Mouse (Mus musculus) CD8-positive naive resting alpha-beta T cell, adult 2 months (primary cell): Measurements from ENCODE around the gene Tmem150c.

ENCODE experiments used
- DNase-seq, 2 experiments: peaks; one replicate each; pipeline ENCODE4 v3.0.0; 2022; ENCODE audit warnings: low read depth in 2 of 2, low spot score in 2 of 2

The Tmem150c gene

DNA sequence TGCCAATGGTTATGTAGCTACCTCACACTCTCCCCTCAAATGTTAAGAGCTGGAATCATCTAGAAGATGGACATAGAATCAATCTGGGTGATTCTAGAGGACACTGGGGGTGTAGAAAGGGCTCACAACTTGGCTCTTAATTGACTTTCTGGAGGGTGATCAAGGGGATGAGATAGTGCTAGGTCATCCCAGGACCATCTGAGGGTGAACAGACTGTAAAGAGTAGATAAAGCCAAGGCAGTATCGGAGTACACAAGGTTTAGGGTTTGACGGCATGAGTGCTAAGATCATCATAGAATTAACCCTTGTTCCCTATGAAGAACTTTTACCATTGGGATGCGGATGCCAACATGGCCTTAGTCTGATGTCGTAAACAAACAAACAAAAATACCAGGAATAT is 61.6 kb downstream of the Tmem150c start:
- no peak for DNase-seq

DNA sequence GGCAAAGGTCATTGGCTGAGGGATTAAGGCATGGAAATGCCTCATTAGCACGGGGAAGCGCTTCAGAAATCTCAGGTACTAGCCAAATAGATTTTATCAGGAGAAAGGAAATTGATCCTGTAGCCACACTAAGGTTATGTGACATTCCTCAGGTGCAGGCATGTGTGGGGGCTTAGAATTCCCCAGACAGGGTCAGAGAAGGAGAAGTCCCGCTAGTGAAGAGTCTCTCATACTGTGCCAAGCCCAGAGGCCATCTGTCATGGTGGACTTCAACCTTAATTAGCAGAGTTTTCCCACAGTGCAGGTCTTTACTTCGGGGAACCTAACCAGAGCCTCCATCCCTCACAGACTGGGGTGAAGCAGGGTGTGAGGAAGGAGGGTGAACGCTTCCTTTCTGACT is 62.7 kb downstream of the Tmem150c start:
- DNase-seq: no peak

DNA sequence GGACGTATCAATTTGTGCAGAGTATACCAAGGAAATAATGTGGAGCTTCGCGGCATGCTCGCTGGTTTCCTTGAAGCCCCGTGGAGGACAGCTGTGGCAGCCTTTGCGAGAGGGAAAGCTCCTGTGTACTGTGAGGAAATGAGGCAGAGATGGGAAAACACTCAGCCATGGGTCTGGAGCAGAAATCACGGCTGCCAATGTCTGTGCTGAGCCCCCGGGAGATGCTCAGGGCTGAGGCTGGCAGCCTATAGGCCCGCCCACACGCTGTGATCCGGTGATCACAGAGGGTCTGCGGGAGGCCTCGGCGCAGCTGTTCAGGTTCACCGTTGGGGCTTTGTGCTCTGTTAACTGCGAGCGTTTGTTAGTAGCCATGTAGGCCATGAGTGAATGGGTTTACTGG is 68.0 kb downstream of the Tmem150c start:
- no peak for DNase-seq

DNA sequence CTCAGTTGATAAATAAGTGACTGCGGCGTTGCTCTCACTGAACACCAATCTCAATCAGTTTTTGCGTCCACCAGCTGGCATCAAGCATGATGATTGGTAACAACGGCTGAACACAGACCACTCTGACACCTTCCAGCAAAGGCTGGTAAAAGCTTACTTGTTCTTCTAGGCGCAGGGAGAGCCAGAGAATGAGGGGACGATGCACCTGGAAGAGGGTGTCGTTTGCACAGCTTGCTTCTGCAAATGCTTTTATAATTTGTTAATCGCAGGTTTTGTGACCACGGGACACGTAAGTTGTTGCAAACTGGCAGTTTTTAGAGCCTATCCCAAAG is 68.4 kb downstream of the Tmem150c start:
- DNase-seq: no peak

DNA sequence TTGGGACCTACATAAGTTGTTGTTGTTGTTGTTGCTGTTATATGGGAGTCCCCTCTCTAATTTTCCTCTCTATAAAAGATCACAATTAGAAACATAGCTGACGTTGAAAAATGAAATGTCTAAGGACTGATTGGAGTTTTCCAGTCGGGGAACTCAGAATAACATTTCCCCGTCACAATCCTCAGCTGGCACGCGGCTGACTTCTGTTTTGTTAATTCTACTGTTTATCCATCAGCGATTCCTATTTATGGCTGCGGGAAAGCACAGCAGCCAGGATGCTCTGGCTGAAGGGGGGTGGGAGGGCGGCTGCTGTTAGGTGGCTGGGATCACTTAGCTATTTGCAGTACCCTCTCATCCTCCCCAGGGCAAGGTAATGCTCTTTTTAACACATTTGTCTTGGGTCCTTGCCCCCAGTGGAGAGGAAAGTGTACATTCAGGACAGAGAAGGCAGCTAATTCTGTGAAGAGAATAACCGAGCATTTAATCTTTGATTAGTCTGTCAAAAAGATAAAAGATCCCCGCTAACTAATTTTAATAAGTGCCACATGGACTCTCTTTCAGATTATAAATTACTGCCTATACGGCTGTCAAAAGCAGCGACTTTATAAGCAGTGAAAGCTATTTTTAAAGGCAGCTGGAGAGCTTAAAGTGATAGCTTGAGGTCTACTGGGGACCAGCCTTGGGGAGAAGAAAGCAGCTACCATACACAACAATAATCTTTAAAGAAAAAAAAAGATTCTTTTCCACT is 68.9 kb downstream of the Tmem150c start:
- no peak for DNase-seq

DNA sequence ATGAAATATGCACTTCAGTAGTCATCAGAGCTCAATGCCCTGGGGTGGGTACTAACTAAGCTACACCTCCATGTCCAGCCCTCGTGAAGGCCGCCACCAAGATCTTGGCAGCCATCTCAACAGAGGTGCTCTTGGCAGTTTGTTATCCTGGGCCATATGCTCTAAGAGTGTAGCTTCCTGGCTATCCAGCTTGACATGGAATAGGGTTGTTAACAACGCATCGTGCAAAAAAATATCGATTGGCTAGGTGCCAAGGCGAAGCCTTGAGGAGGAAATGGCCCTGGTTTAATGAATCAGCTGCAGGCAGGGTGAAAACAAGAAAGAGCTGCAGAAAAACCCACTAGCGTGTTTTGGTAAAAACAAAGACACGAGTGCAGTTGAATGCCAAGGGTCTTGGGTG is 74.5 kb downstream of the Tmem150c start:
- DNase-seq: no peak

DNA sequence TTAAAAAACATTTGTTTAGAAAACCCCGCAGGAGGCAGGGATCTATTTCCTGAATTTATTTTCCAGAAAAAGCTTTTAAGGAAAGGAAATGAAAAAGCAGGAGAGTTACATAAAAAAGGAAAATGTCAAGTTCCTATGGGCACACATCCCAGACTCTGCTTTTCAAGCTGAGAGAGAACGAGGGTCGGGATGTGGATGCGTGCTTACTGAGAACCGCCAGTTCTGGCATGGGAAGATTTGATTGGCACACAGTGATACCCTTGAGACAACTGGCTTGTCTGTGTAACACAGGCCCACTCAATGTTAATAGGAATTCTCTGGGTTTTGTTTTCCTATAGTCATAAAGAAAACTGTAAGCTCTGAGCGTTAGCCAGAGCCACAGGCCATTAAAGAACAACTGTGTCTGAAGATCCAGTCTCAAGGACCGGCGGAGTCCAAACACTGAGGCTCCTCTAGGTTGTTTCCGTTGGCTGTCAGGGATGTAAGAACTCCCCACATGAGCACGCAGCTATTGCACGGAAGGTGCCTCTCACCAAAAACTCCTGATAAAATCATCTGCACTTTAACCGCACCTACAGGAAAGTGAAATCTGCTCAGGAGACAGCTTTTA is 75.5 kb downstream of the Tmem150c start:
- DNase-seq: no peak

DNA sequence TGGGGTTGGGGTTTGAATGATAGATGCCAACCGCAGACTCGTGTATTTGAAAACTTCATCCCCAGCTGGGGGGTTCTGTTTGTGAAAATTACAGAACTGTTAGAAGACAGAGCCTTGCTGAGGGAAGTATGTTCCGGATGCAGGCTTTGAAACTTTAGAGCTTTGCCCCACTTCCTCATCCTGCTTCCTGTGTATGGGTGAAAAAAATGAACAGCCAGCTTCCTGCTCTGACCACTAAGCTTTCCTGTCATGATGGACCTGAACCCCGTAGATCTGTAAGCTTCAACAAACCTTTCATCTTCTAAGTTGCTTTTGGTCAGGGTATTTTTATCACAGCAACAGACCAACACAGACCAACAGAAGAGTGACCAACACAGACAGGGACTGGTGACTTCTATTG is 77.6 kb downstream of the Tmem150c start:
- no peak for DNase-seq

DNA sequence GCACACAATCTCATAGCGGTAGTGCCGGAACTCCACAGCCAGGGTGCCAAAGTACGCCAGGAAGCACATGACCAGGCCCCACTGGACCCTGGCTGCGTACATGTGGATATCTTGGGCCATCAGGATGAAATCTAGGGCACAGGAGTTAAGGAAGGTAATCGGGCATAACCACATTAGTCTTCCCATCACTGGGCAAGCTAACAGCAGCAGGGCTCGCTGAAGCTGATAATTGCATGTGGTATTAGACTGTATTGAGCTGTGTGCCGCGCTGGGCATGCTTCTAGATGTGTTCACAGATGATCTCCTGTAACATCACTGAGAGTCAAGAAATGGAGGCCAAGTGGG is 79.7 kb downstream of the Tmem150c start:
- no peak for DNase-seq

DNA sequence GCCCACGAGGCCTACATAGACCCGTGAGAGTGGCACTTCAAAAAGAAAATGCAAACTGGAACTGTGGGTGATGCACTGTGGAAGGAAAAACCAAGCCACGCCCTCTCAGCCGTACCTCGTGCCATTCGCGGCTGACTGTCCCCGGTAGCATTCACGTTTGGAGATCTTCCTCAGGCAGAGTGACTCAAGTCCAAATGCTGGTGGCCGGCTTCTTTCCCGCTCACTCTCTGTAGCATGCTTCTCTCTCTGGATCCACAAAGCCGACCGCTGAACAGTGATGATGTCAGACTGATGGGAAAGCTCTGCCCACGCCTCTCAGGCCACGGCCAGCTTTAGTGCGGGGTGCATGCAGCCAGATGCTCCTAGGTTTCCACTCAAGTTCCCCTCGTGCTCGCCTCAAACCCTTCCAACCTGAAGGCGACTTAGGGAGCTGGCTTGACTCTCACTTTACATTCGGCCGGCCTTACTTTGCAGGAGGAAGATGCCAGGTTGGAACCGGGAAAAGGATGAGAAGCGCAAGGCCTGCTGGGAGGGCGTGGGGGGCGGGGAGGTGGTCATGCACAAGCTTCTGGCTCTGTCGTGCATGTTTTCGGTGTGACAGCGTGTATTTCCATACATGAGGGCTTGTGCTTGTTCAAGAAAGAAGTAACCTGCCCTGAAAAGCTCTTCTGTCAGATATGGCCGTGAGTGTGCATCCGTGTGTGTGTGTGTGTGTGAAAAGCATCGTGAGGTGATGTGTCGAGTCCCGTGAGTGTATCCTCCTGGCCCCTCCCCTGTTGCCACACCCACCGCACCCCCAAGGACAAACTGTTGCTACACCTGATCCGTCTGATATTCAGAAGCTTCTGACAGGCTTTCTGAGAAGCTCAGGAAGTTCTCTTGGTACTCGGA is 80.3 kb downstream of the Tmem150c start:
- DNase-seq: no peak

DNA sequence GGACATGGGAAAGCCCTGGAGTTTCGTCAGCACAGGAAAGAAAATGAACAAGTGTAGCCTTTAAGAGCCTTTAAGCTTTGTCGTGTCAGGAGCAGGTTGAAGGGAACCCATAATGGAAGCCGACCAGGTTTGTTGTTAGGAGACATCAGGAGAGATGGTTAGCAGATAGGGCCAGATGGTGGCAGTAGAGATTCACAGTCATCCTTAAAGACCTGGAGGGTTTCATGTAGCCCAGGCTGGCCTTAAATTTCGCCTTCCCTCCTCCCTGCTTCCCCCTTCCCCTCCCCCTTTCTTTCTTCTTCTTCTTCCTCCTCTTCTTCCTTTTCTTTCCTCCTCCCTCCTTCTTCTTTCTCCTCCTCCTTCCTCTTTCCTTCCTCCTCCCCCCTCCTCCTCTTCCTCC is 85.0 kb downstream of the Tmem150c start:
- no peak for DNase-seq

DNA sequence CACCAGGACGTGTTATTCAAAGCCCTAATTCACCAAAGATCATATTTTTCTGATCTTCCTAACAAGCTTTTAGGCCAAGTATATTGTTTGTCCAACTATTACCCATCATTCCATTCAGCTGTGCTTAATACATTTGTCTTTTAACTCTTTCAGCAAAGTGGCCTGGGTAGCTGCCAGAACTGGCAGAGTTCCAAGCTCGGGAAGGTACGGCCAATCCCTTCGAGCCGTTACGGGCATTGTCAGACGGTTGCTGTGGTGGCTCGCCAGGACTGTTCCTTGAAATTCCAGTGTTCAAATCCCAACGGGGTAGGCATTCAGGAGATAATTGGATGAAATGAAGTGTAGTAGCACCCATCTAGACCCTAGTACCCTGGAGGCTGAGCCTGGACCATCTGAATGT is 87.1 kb downstream of the Tmem150c start:
- no peak for DNase-seq

DNA sequence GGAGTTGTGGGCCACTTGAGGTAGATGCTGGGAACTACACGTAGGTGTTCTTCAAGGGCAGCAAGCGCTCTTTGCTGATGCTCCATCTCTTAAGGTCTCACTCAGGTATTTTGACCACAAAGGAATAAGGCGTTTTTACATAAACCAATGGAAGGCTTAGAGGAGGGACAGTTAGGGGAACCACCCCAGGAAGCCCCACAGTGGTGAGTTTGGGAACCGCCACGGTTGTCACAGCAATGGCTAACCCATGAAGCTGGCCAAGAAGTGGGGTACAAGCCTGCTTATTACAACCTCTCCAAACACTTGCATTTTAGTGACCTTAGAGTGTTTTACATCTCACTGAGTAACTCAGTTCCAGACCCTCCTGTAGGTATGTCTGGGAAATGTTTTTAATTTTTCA is 88.1 kb downstream of the Tmem150c start:
- no peak for DNase-seq

DNA sequence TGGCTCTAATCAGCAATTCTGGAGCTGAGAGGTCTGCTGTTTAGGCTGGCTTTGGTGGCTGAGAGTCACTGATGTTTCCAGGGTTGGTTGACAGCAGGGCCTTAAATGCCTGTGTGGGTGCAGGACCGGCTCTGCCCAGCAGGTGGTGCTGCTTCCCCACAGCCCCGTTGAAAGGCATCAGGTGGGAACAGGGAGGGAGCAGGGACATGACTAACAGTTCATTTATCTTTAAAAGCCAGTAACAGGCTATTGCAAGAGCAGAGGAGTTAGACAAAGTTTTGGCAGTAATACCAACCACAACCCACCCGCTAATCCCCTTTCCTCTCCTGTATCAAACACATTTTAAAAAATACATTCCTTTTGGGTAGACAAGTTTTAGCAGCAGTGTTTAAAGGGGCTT is 89.4 kb downstream of the Tmem150c start:
- DNase-seq: peak; percentile 74 to 78

DNA sequence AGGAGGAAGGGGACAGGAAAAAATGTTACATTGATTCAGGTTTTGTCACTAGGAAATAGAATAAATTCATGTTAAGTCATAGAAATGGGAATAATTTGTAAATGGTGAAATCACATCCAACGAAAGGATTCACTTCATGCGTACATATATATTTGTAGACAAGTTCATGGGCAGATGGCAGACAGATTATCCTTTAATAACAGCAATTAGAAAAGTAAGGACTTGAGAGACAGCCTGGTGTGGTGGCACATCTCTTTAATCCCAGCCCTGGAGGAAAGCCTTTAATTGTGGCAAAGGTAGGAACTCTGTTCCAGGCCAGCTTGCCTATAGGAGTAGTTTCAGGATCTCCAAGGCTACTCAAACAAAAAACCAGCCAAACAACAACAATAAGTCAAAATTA is 90.1 kb downstream of the Tmem150c start:
- no peak for DNase-seq

DNA sequence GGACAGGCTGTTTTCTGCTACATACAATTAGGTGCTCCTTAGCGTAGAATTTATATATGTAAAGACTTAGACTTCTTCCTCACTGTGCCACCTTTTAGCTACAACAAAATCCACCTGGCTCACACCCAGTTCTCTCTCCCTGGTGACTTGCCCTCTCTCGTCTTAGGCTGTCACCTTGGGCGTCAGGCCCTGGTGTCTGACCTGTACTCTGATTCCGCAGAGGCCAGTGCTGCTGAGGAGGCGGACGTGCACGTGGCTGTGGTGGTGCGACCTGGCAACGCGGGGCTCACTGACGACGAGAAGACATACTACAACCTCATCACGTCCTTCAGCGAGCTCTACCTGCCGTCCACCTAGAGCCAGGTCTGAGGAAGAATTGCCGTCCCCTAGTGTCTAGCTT is 92.0 kb downstream of the Tmem150c start:
- DNase-seq: no peak

DNA sequence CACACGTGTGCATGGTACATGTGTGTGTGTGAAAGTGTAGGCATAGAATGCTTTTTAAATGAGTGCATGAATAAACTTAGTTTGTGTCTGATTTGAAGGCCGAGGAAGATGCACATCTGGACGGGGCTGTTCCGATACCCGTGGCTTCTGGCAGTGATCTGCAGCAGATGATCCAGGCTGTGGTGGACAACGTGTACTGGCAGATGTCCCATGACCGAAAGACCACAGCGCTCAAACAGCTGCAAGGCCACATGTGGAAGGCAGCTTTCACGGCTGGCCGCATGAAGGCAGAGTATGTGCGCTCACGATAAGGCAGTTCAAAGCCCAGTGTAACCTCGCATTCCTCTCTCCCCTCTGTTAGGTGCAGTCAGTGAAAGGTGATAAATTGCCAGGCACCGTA is 98.7 kb downstream of the Tmem150c start:
- no peak for DNase-seq

DNA sequence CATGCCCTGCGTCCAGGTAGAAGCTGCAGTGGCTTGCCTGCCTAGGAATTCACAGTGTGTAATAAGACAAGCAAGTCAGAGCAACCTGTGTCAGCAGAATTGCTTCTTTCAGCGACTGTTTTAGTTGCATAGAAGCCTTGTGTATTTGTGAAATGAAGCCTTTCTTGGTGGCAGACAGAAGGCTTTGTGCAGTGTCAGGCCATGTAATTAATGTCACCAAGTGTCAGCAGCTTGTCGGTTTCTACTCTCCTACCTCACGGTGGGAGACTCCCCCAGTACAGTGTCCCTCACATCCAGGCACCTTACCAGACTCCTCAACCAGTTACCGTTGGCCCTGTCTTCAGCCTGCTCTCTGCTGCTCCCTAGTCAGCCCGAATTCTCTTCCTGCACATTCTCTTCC is 100.3 kb downstream of the Tmem150c start:
- DNase-seq: no peak

DNA sequence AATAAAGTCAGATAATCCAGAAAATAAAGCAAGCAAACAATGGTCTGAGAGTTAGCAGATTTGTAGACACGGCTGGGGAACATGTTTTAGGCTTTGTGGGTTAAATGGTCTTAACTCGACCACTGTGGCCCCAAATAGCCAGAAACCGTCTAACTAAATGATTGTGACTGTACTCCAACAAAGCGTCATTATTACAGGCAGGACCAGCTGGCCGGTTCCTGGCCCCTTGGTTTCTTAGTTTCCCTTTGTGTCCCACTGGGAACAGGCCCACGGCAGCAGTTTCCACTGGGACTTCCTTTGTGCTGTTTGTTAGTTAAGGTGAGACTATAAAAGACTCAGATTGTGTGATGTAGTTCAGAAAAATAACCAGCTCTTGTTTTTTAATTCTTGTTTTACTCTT is 100.9 kb downstream of the Tmem150c start:
- no peak for DNase-seq

DNA sequence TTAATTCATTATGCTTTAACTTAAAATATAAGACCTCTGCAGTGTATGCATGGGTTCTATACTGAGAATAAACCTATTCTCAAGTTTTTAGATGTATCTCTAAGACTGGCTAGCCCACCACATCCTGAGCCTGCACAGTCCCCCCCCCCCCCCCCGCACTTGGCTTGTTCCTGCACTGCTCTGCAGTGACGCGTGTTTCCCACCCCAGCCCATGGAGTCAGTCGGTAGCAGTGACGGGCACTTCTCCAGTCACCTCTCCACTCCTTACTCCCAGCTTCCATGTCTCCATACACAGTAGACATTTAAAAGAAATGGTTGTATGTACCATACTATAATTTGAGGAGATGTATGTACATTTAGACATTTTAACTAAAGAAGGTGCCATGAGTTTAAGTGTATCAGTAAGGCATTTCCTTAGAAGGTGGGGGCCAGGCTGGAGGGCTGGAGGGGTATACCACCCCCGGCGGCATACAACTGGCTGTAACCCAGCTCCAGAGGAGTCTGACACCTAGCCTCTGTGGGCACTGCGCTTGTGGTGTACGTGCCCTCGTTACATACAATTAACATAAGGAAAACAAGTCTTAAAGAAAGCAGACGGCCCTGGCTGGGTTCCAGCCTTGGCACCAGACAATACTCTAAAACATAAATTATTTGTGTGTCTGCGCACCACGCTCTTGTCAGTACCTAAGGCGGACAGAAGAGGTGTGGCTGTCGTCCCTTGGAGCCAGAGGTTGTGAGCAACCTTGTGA is 102.0 kb downstream of the Tmem150c start:
- no peak for DNase-seq

DNA sequence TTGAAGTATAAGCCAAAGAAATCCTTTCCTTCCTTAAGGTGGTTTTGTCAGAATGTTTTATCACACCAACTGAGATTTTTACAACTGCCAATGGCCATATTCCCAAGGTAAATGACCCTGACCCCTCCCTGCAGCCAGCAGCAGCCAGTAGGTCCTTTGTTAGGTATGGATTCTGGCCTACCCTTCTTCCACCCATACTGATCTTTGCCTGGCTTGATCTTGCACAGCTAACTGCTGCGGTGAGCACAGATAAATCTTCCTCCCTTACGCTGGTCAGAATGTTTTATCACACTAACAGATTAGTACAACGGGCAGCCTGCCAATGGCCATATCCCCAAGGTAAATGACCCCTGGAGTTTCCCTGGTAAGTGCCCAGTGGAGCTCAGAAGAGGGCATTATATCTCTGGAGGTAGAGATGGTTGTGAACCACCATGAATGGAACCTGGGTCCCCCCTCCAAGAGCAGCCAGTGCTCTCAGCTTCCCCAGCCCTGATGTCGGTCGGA is 103.7 kb downstream of the Tmem150c start:
- no peak for DNase-seq
